Mouse (Mus musculus) limb, embryonic 10.5 days (tissue): ENCODE results near the gene Rbm18. TPM values are rescaled to one million over a fixed set of nuclear protein-coding genes. Genes with fewer than 3 reads are reported as not detected.

ENCODE experiments used
- DNase-seq: peaks from one replicate; pipeline ENCODE4 v3.0.0-alpha.2; 2017; ENCODE audit warnings: low spot score
- H3K27ac ChIP-seq: fragments of 300-500 bp; sonication (generic); 2 replicates; pipeline ENCODE4 v1.5.1; 2016; ENCODE audit warnings: mild to moderate bottlenecking
- H3K27me3 ChIP-seq: fragments of 300-500 bp; sonication (generic); 2 replicates; pipeline ENCODE4 v1.6.1; 2016; ENCODE audit warnings: low read depth, mild to moderate bottlenecking; ENCODE audit not compliant: poor library complexity, severe bottlenecking
- H3K36me3 ChIP-seq: fragments of 300-500 bp; sonication (generic); 2 replicates; pipeline ENCODE4 v1.6.1; 2016; ENCODE audit warnings: mild to moderate bottlenecking, moderate library complexity
- H3K4me1 ChIP-seq: fragments of 300-500 bp; sonication (generic); 2 replicates; pipeline ENCODE4 v1.6.1; 2016
- H3K4me3 ChIP-seq: fragments of 300-500 bp; sonication (generic); 2 replicates; pipeline ENCODE4 v1.5.1; 2016; ENCODE audit warnings: mild to moderate bottlenecking, moderate library complexity
- H3K9me3 ChIP-seq: fragments of 300-500 bp; sonication (generic); replicated peaks from 2 replicates; pipeline ENCODE4 v1.6.1; 2016; ENCODE audit warnings: mild to moderate bottlenecking
- WGBS: fragments of 180-500 bp; shearing (Covaris S2); methylation state at CpG from one replicate; pipeline ENCODE4 v1.1.7; 2016; 5-methylcytosine and 5-hydroxymethylcytosine counted together
- polyA plus RNA-seq: library from polyadenylated mRNA; unstranded; fragments of >200 nt; fragmentation: Nextera tagmentation; extraction: Ambion mirVana; gene quantifications from 2 replicates; pipeline ENCODE4 v1.2.1, GENCODE M21; 2016

The Rbm18 gene
- polyA plus RNA-seq, 1 experiment from 2014 or later: 85.3 TPM

DNA sequence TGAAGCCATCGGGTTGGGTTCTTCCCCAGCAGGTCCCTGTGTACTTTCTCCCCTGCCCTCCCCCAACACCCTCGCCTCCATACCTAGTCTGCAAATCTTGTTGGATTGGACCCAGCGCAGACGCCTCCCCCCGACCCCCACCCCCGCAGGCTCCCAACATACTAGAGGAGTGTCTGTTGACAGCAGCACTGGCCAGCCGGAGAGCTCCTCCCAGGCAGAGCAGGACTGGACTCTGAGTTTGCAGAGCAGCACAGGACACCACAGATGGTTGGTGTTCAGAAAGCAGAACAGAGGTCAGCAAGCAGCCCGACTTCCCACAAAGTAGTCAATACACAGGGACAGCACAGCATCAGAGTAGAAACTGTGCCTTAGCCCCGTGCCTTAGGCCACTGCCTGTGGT, 55.1 kb downstream of the Rbm18 start:
- H3K27me3 ChIP-seq: peaks cover 40% of the 10 kb centered on the region
- DNase-seq: peak; percentile 46

DNA sequence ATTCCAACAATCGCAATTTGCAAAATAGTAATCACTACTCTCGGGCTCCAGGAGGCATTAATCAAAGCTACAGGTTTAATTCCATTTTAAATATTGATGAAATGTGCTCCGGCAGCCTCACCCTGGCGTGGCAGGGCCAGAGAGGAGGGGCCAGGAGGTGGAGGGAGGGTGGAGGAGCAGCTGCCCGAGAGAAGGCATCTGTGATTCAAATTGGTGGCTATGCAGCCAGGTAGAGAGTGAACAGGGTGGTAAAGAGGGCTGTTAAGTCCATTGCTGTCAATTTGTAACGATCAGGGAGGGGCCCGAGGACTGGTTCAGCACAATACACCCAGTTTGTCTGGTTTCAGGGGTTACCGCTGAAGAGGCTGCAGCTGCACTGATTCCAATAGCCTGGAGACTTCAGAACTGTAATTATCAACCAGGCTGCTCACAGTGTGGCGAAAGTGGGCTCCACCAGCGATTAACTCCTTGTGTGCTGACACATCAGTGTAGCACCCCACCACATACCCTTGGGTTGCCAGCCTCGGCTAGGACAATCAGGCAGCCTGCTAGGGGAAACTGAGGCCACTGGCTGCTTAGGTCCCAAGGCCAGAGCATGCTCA, 59.3 kb downstream of the Rbm18 start:
- H3K27me3 ChIP-seq: peaks cover 20% of the 10 kb centered on the region
- no peaks in the 10 kb centered on the region for H3K36me3 ChIP-seq
- DNase-seq: peak; percentile 38
- H3K27ac ChIP-seq: peak overlapping the region; percentile 50; the same call in 1 of the 2 replicates
- peaks cover 31% of the 10 kb centered on the region for H3K4me1 ChIP-seq
- 12% methylated on average over 11 of the region's 11 CpGs for WGBS
- H3K9me3 ChIP-seq: no peaks in the 10 kb centered on the region
- H3K4me3 ChIP-seq: 0 out of 2 replicates have a peak overlapping the region, but pooled peaks have one; percentile 17

More for the DNA sequence above, 55.1 kb downstream of the Rbm18 start:
- Histone ChIP-seq H3K4me1 (peaks cover 31% of the 10 kb centered on the region), H3K4me3 (no peak overlapping the region), H3K27ac (no peak overlapping the region), H3K36me3 (no peaks in the 10 kb centered on the region), H3K9me3 (no peaks in the 10 kb centered on the region)
- WGBS: 39% methylated on average over 9 of the region's 9 CpGs

- Histone ChIP-seq H3K4me3 (no peak overlapping the region), H3K27me3 (peaks cover 15% of the 10 kb centered on the region), H3K27ac (no peak overlapping the region), H3K36me3 (no peaks in the 10 kb centered on the region), H3K4me1 (peaks cover 22% of the 10 kb centered on the region), H3K9me3 (no peaks in the 10 kb centered on the region)
- no peak for DNase-seq
- WGBS: 88% methylated on average over 5 of the region's 5 CpGs
These were observed 61.4 kb downstream of the Rbm18 start for GRCm38 (mm10) chr2:36075210-36075609.

GRCm38 (mm10) chr2:36073781-36074180, 62.8 kb downstream of the Rbm18 start:
- Histone ChIP-seq H3K36me3 (no peaks in the 10 kb centered on the region), H3K4me3 (no peak overlapping the region), H3K4me1 (peaks cover 20% of the 10 kb centered on the region), H3K9me3 (no peaks in the 10 kb centered on the region), H3K27ac (no peak overlapping the region), H3K27me3 (peaks cover 5% of the 10 kb centered on the region; the same call in 1 of the 2 replicates)
- no peak for DNase-seq
- WGBS: 61% methylated on average over 3 of the region's 3 CpGs

- Histone ChIP-seq H3K9me3 (no peaks in the 10 kb centered on the region), H3K4me3 (no peak overlapping the region), H3K4me1 (peaks cover under 1% of the 10 kb centered on the region), H3K27ac (no peak overlapping the region), H3K36me3 (no peaks in the 10 kb centered on the region), H3K27me3 (peaks cover 5% of the 10 kb centered on the region; the same call in 1 of the 2 replicates)
- 83% methylated on average over 8 of the region's 8 CpGs for WGBS
- DNase-seq: no peak
These were observed 64.8 kb downstream of the Rbm18 start for GRCm38 (mm10) chr2:36071660-36072305.

- Histone ChIP-seq H3K27me3 (no peaks in the 10 kb centered on the region), H3K9me3 (no peaks in the 10 kb centered on the region), H3K4me3 (no peak overlapping the region), H3K4me1 (no peaks in the 10 kb centered on the region), H3K27ac (no peak overlapping the region), H3K36me3 (no peaks in the 10 kb centered on the region)
- no peak for DNase-seq
- 68% methylated on average over 9 of the region's 9 CpGs for WGBS
These were observed 69.4 kb downstream of the Rbm18 start for GRCm38 (mm10) chr2:36067132-36067531.

Other genes starting within 250 kb of the Rbm18 start
- 0.65 TPM in 2 replicates for gene Ttll11, start 156.9 kb downstream of the Rbm18 start, polyA plus RNA-seq
- 208 and 218 TPM in 2 replicates for gene Ndufa8, start 87.4 kb downstream of the Rbm18 start, polyA plus RNA-seq
- 0.35 TPM in 1 of 2 replicates, not detected in the other for gene Morn5, start 87.3 kb downstream of the Rbm18 start, polyA plus RNA-seq
- gene Lhx6, start 31.4 kb downstream of the Rbm18 start, polyA plus RNA-seq: 0.94 and 1.0 TPM in 2 replicates
- 23.0 and 27.1 TPM in 2 replicates for gene Mrrf, start 384 bp downstream of the Rbm18 start, polyA plus RNA-seq
- 2.9 and 3.3 TPM in 2 replicates for gene Ptgs1, start 93.7 kb upstream of the Rbm18 start, polyA plus RNA-seq
- gene Olfr338, start 236.7 kb upstream of the Rbm18 start, polyA plus RNA-seq: 0.03 TPM in 1 of 2 replicates, not detected in the other